ENCODE assay signal across 7 mouse cellular contexts in genomic region chr5:110177021-110177420, GRCm38 (mm10). TPM values are rescaled to one million over a fixed set of nuclear protein-coding genes. Genes with fewer than 3 reads are reported as not detected.
DNase-seq lines count a peak whose midpoint lies in the region; ATAC-seq and TF ChIP-seq lines count a peak whose summit lies in the region.

No protein-coding gene starts in this region.

- ATAC-seq in lung, embryonic 16.5 days (ENCODE audit: low read depth) = peak; percentile 15
- ATAC-seq in embryonic facial prominence, embryonic 11.5 days (replicated peaks; ENCODE audit: insufficient number of reproducible peaks, low FRiP score, low TSS enrichment, low read depth) = peak; percentile 6; the same call in 1 of the 2 replicates
- ATAC-seq in intestine, embryonic 15.5 days = peak; percentile 37

- H3K4me1 ChIP-seq in lung, embryonic 16.5 days (replicated peaks; ENCODE audit: control insufficient read depth, insufficient read depth, low read length) = peaks cover 8% of the 10 kb centered on the region
- H3K4me1 ChIP-seq in embryonic facial prominence, embryonic 11.5 days (ENCODE audit: control insufficient read depth, insufficient read depth, low read length) = no peaks in the 10 kb centered on the region
- H3K4me1 ChIP-seq in intestine, embryonic 15.5 days (replicated peaks) = peaks cover 4% of the 10 kb centered on the region; the same call in 1 of the 2 replicates

- H3K9me3 ChIP-seq in lung, embryonic 16.5 days (ENCODE audit: control insufficient read depth, low read length) = no peaks in the 10 kb centered on the region
- no peaks in the 10 kb centered on the region for H3K9me3 ChIP-seq in embryonic facial prominence, embryonic 11.5 days (replicated peaks; ENCODE audit: control insufficient read depth, low read length)
- H3K9me3 ChIP-seq in intestine, embryonic 15.5 days = no peaks in the 10 kb centered on the region

- peak overlapping the region; percentile 68 for H3K4me2 ChIP-seq in lung, embryonic 16.5 days (ENCODE audit: low read depth, low read length)
- peak overlapping the region; percentile 67 for H3K4me2 ChIP-seq in embryonic facial prominence, embryonic 11.5 days (ENCODE audit: low read depth, low read length)
- H3K4me2 ChIP-seq in intestine, embryonic 15.5 days (replicated peaks) = peak overlapping the region; percentile 70
- H3K4me2 ChIP-seq in myocyte (ENCODE audit: low read depth) = peak overlapping the region; percentile 73

- DNase-seq in lung, adult 18-20 months = no peak
- peak; percentile 1 for DNase-seq in embryonic facial prominence, embryonic 11.5 days (ENCODE audit: low spot score)
- DNase-seq in Muller cell, postnatal 12 days (ENCODE audit: inconsistent ontology term) = no peak
- no peak for DNase-seq in layer of hippocampus, postnatal 25 days (ENCODE audit: extremely low spot score in 1 of 2, low spot score in 1 of 2)

- peak overlapping the region; percentile 92 for H3K4me3 ChIP-seq in lung, embryonic 16.5 days (ENCODE audit: low read length)
- H3K4me3 ChIP-seq in embryonic facial prominence, embryonic 11.5 days (ENCODE audit: low read depth, low read length) = peak overlapping the region; percentile 76
- peak overlapping the region; percentile 92 for H3K4me3 ChIP-seq in intestine, embryonic 15.5 days (replicated peaks)
- peak overlapping the region; percentile 97 for H3K4me3 ChIP-seq in myocyte

- no peak for TF ChIP-seq POLR2A in myocyte (IDR thresholded peaks at IDR 0.05; ENCODE audit: insufficient read length, low read depth)

- WGBS in lung, embryonic 16.5 days = 3% methylated on average over 19 of the region's 19 CpGs
- 4% methylated on average over 19 of the region's 19 CpGs for WGBS in embryonic facial prominence, embryonic 11.5 days
- WGBS in intestine, embryonic 15.5 days = 1% methylated on average over 19 of the region's 19 CpGs

- H3K27me3 ChIP-seq in lung, embryonic 16.5 days (ENCODE audit: control insufficient read depth, insufficient read depth, low read depth, low read length) = no peaks in the 10 kb centered on the region
- no peaks in the 10 kb centered on the region for H3K27me3 ChIP-seq in embryonic facial prominence, embryonic 11.5 days (ENCODE audit: control insufficient read depth, insufficient read depth, low read length)
- no peaks in the 10 kb centered on the region for H3K27me3 ChIP-seq in intestine, embryonic 15.5 days (replicated peaks)
- H3K27me3 ChIP-seq in myocyte (ENCODE audit: control insufficient read depth, insufficient read depth, insufficient read length) = no peaks in the 10 kb centered on the region

- H3K27ac ChIP-seq in lung, embryonic 16.5 days (ENCODE audit: low read length) = peak overlapping the region; percentile 78
- H3K27ac ChIP-seq in embryonic facial prominence, embryonic 11.5 days (replicated peaks; ENCODE audit: low read depth, low read length) = no peak overlapping the region
- peak overlapping the region; percentile 70 for H3K27ac ChIP-seq in intestine, embryonic 15.5 days

- peak overlapping the region; percentile 95 for H3K9ac ChIP-seq in lung, embryonic 16.5 days (ENCODE audit: low read length)
- H3K9ac ChIP-seq in embryonic facial prominence, embryonic 11.5 days (replicated peaks; ENCODE audit: low read length) = peak overlapping the region; percentile 78
- H3K9ac ChIP-seq in intestine, embryonic 15.5 days = peak overlapping the region; percentile 89

- peak overlapping the region; percentile 81 for H3ac ChIP-seq in myocyte (ENCODE audit: control insufficient read depth, insufficient read length)

- peaks cover 38% of the 10 kb centered on the region for H3K79me2 ChIP-seq in myocyte (ENCODE audit: control insufficient read depth, insufficient read depth)

- H3K36me3 ChIP-seq in lung, embryonic 16.5 days (ENCODE audit: control insufficient read depth, insufficient read depth, low read length) = no peaks in the 10 kb centered on the region
- H3K36me3 ChIP-seq in embryonic facial prominence, embryonic 11.5 days (replicated peaks; ENCODE audit: control insufficient read depth, insufficient read depth, low read depth, low read length) = no peaks in the 10 kb centered on the region; the same call in 1 of the 2 replicates
- H3K36me3 ChIP-seq in intestine, embryonic 15.5 days = no peaks in the 10 kb centered on the region
- H3K36me3 ChIP-seq in myocyte (ENCODE audit: control insufficient read depth, insufficient read depth) = peaks cover 3% of the 10 kb centered on the region

TF ChIP-seq in myocyte, 11 proteins besides CTCF, POLR2A, EP300 and RAD21:
- TF ChIP-seq TCF3 (IDR thresholded peaks at IDR 0.05; ENCODE audit: insufficient read length, low read depth) (no peak), REST (IDR thresholded peaks at IDR 0.05; ENCODE audit: insufficient read depth, insufficient read length) (no peak), E2F4 (IDR thresholded peaks at IDR 0.05; ENCODE audit: insufficient read depth) (no peak), CEBPB (IDR thresholded peaks at IDR 0.05; ENCODE audit: insufficient read depth, poor library complexity, severe bottlenecking) (no peak)

RNA-seq across cellular contexts. Expression of gene Golga3, which starts 0.5 kb away (rescaled TPM):
- 18.2 and 18.4 TPM in 2 replicates for polyA plus RNA-seq in lung, embryonic 16.5 days (2015; fragmentation: Nextera tagmentation; extraction: Ambion mirVana)
- 21.1 and 21.9 TPM in 2 replicates for polyA plus RNA-seq in embryonic facial prominence, embryonic 11.5 days (2014; fragmentation: Nextera tagmentation; extraction: Ambion mirVana)
- 16.1 and 17.1 TPM in 2 replicates for polyA plus RNA-seq in intestine, embryonic 15.5 days (2015; fragmentation: Nextera tagmentation; extraction: Ambion mirVana)
- polyA plus RNA-seq in myocyte (2012; fragmentation: generic; extraction: Trizol) = 15.3 TPM
- 10 to 100 TPM; 44.6 to 50.7 TPM for total RNA-seq in layer of hippocampus, postnatal 25 days (2021)

RNA-seq across cellular contexts. Expression of gene Chfr, which starts 41.4 kb away (rescaled TPM):
- 41.0 and 43.4 TPM in 2 replicates for polyA plus RNA-seq in lung, embryonic 16.5 days (2015; fragmentation: Nextera tagmentation; extraction: Ambion mirVana)
- polyA plus RNA-seq in embryonic facial prominence, embryonic 11.5 days (2014; fragmentation: Nextera tagmentation; extraction: Ambion mirVana) = 46.2 and 47.7 TPM in 2 replicates
- polyA plus RNA-seq in intestine, embryonic 15.5 days (2015; fragmentation: Nextera tagmentation; extraction: Ambion mirVana) = 32.7 and 34.5 TPM in 2 replicates
- 20.4 TPM for polyA plus RNA-seq in myocyte (2012; fragmentation: generic; extraction: Trizol)
- 10 to 100 TPM; 46.5 to 61.0 TPM for total RNA-seq in layer of hippocampus, postnatal 25 days (2021)

RNA-seq across cellular contexts. Expression of gene Ankle2, which starts 53.8 kb away (rescaled TPM):
- 20.9 and 23.9 TPM in 2 replicates for polyA plus RNA-seq in lung, embryonic 16.5 days (2015; fragmentation: Nextera tagmentation; extraction: Ambion mirVana)
- polyA plus RNA-seq in embryonic facial prominence, embryonic 11.5 days (2014; fragmentation: Nextera tagmentation; extraction: Ambion mirVana) = 44.8 and 46.1 TPM in 2 replicates
- 21.3 and 24.7 TPM in 2 replicates for polyA plus RNA-seq in intestine, embryonic 15.5 days (2015; fragmentation: Nextera tagmentation; extraction: Ambion mirVana)
- 12.0 TPM for polyA plus RNA-seq in myocyte (2012; fragmentation: generic; extraction: Trizol)
- 10 to 100 TPM; 36.1 to 41.3 TPM for total RNA-seq in layer of hippocampus, postnatal 25 days (2021)
